Mouse (Mus musculus) skeletal muscle tissue, adult 2 months (tissue): ENCODE data around the gene Wdr19.
"Not testable (repeated sequence)": the region's sequence is repeated elsewhere in the genome, so short reads cannot be mapped to it uniquely, and the experiment has no call there.

Experiments used
- DNase-seq: peaks from one replicate; pipeline ENCODE4 v3.0.0-alpha.2; 2012; ENCODE audit warnings: low read depth, low spot score

Wdr19 gene

GRCm38 (mm10) chr5:65298167-65298950 lies 98.9 kb downstream of the Wdr19 start:
- DNase-seq, result no peak

DNA sequence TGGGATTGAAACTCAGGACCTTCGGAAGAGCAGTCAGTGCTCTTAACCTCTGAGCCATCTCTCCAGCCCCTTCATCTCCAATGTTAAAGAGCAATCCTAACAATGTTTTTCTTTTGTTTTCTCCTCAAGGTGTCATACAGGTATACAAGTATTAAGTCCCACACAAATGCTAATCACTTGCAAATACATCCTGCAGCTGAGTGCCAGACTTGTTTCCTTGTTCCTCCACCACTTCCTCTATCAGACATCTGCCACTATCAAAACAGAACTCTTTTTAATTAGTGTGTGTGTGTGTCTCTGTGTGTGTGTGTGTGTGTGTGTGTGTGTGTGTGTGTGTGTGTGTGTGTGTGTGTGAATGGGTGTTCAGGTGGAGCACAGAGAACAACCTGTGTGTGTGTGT lies 100.1 kb downstream of the Wdr19 start:
- not testable (repeated sequence) for DNase-seq

- DNase-seq, result no peak
Observed at GRCm38 (mm10) chr5:65300121-65300520, 100.6 kb downstream of the Wdr19 start.

DNA sequence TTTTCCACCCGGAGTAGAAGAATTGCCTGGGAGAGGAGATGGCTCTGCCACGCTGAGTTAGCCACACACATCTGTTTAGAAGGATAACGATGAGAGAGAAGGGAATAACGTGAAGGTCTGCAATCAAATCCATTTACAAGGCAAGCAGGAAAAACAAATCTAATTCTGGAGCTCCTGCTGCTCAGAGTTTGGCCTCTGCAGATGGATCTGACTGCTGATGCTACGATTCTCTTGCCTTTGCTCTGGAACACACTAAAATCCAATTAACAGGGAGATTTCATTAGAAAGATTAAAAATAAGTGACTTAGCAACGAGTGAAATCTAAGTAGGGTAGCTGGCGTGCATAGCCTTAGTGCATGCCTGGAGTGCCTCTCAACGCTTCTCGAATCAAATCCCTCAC lies 106.0 kb downstream of the Wdr19 start:
- no peak for DNase-seq

- no peak for DNase-seq
Observed at GRCm38 (mm10) chr5:65308208-65308607, 108.7 kb downstream of the Wdr19 start.

DNA sequence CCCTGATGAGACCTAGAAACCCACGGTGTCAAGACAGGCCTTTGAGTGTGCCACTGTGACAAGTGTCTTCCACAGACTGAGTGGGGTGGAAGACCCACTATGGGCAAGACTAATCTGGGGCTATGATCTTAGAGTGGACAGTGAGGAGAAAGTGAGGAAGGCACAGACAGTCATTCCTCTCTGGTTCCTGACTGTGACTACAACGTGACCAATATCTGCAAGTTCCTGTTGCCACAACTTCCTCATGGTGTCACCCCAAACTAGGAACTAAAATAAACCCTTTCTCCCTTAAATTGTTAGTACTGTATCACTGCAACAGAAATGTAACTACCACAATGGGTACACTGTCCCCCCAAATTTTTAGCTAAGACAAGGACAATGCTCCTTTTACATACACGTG lies 109.4 kb downstream of the Wdr19 start:
- no peak for DNase-seq
